Mouse (Mus musculus) E14TG2a.4 (cell line): ENCODE results near the gene Ldhc.

Experiments used
- CTCF ChIP-seq: conservative IDR thresholded peaks from 2 replicates; pipeline ENCODE4 v1.5.1; 2014; ENCODE audit warnings: low read length
- NANOG ChIP-seq: IDR thresholded peaks from 2 replicates; pipeline ENCODE4 v1.6.1; 2014; ENCODE audit warnings: borderline replicate concordance, low read length, mixed read lengths
- POU5F1 ChIP-seq: IDR thresholded peaks from 2 replicates; pipeline ENCODE4 v1.6.1; 2014; ENCODE audit warnings: low read length, borderline replicate concordance

DNA sequence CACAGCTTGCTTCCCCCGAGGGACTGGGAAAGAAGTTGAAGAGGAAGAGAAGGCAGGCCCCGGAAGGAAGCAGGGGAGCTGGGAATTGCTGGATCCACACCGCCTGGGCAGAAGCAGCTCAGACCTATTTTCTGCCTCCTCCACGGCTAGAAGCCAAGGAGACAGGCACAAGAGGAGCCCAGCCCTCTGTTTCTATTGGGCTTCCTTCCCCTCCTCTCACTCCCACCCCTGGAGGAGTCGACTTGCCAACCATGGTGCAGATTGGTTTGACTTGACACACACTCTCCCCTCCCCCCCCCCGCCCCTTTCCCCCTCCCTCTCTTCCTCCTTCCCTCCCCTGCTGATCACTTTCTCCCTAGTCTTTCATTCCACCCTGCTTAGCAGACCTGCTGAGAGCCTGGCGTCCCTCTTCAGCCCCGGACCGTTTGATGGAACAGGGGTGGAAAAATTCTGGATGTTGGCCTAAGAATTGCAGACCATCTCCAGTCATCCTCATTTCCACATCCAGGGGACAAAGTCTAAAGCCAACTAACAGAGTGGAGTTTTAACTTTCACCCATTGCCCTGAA is 22.8 kb upstream of the Ldhc start:
- TF ChIP-seq CTCF (no peak), NANOG (no peak), POU5F1 (no peak)
